Mouse (Mus musculus): ENCODE results near the gene 4930519G04Rik.
"Not testable (repeated sequence)": the region's sequence is repeated elsewhere in the genome, so short reads cannot be mapped to it uniquely, and the experiment has no call there.

The 4930519G04Rik gene

GRCm38 (mm10) chr5:114842155-114842554, 11.3 kb upstream of the 4930519G04Rik start:
- not testable (repeated sequence) for DNase-seq

GRCm38 (mm10) chr5:114842674-114843073, 10.8 kb upstream of the 4930519G04Rik start:
- DNase-seq, result no peak

GRCm38 (mm10) chr5:114844371-114844770, 9.1 kb upstream of the 4930519G04Rik start:
- not testable (repeated sequence) for DNase-seq

GRCm38 (mm10) chr5:114851565-114852236, 1.8 kb upstream of the 4930519G04Rik start:
- DNase-seq, result no peak

GRCm38 (mm10) chr5:114858582-114858981, 5.1 kb downstream of the 4930519G04Rik start, which contains the start of gene Gm9936:
Gene Gm9936, minus strand, starts transcription at chr5:114858682.
- DNase-seq, result no peak

- peak; percentile 28 to 72 for DNase-seq
These were observed 5.8 kb downstream of the 4930519G04Rik start for GRCm38 (mm10) chr5:114859253-114859652.

GRCm38 (mm10) chr5:114861730-114862129, 8.3 kb downstream of the 4930519G04Rik start:
- DNase-seq, result no peak

- peak; percentile 18 to 29 for DNase-seq
These were observed 11.3 kb downstream of the 4930519G04Rik start for GRCm38 (mm10) chr5:114864813-114865212.

- DNase-seq, result no peak
These were observed 11.8 kb downstream of the 4930519G04Rik start for GRCm38 (mm10) chr5:114865279-114865678.

- peak in 1 of 2 experiments; percentile 28 for DNase-seq
These were observed 22.4 kb downstream of the 4930519G04Rik start for GRCm38 (mm10) chr5:114875858-114876257.

- no peak for DNase-seq
These were observed 22.9 kb downstream of the 4930519G04Rik start for GRCm38 (mm10) chr5:114876331-114876730.

GRCm38 (mm10) chr5:114877487-114877886, 24.0 kb downstream of the 4930519G04Rik start:
- no peak for DNase-seq

- no peak for DNase-seq
These were observed 25.9 kb downstream of the 4930519G04Rik start for GRCm38 (mm10) chr5:114879399-114879798.

- DNase-seq, result not testable (repeated sequence)
These were observed 28.9 kb downstream of the 4930519G04Rik start for GRCm38 (mm10) chr5:114882319-114882718.

- no peak for DNase-seq
These were observed 29.6 kb downstream of the 4930519G04Rik start for GRCm38 (mm10) chr5:114883022-114883421.

- no peak for DNase-seq
These were observed 33.3 kb downstream of the 4930519G04Rik start for GRCm38 (mm10) chr5:114886801-114887200.

- DNase-seq, result no peak
These were observed 35.5 kb downstream of the 4930519G04Rik start for GRCm38 (mm10) chr5:114888995-114889394.

- no peak for DNase-seq
These were observed 42.1 kb downstream of the 4930519G04Rik start for GRCm38 (mm10) chr5:114895542-114895941.

GRCm38 (mm10) chr5:114896688-114897373, 43.4 kb downstream of the 4930519G04Rik start, which contains the start of gene Oasl2:
Gene Oasl2, plus strand, starts transcription at chr5:114896936.
- DNase-seq, result no peak

- no peak for DNase-seq
These were observed 43.9 kb downstream of the 4930519G04Rik start for GRCm38 (mm10) chr5:114897374-114897793.

GRCm38 (mm10) chr5:114898857-114899256, 45.4 kb downstream of the 4930519G04Rik start:
- DNase-seq, result no peak

- DNase-seq, result peak in 1 of 2 experiments; percentile 53
These were observed 48.9 kb downstream of the 4930519G04Rik start for GRCm38 (mm10) chr5:114902413-114902812.

GRCm38 (mm10) chr5:114908598-114909305, 55.3 kb downstream of the 4930519G04Rik start:
- DNase-seq, result no peak
